Mouse (Mus musculus) bone marrow, adult 2 months (tissue): ENCODE measurements around the gene Trim54.

Experiments used
- CTCF ChIP-seq: fragments of 200-500 bp; IDR thresholded peaks from 2 replicates; pipeline ENCODE4 v1.5.1; 2011; ENCODE audit warnings: low read length, control low read depth; ENCODE audit not compliant: control insufficient read depth, insufficient read depth
- POLR2A ChIP-seq: fragments of 200-500 bp; IDR thresholded peaks from 2 replicates; pipeline ENCODE4 v1.6.1; 2011; ENCODE audit warnings: low read depth, mild to moderate bottlenecking, control low read depth, low read length, borderline replicate concordance; ENCODE audit not compliant: control insufficient read depth

GRCm38 (mm10) chr5:31183678-31184077, 67.2 kb downstream of the Trim54 start:
- TF ChIP-seq POLR2A, result no peak
- no peak for TF ChIP-seq CTCF
